Mouse (Mus musculus) erythroblast, embryonic 14.5 days (primary cell): ENCODE results near the gene Rexo1. TPM values are rescaled to one million over a fixed set of nuclear protein-coding genes. Genes with fewer than 3 reads are reported as not detected.

Experiments
- H3K27me3 ChIP-seq: 2 replicates; pipeline ENCODE4 v1.6.1; 2012; ENCODE audit warnings: inconsistent platforms; ENCODE audit not compliant: control insufficient read depth
- H3K36me3 ChIP-seq: 2 replicates; pipeline ENCODE4 v1.6.1; 2012; ENCODE audit warnings: mild to moderate bottlenecking, inconsistent platforms; ENCODE audit not compliant: control insufficient read depth
- H3K4me1 ChIP-seq: 2 replicates; pipeline ENCODE4 v1.6.1; 2012; ENCODE audit warnings: inconsistent platforms; ENCODE audit not compliant: control insufficient read depth
- H3K4me3 ChIP-seq: replicated peaks from 2 replicates; pipeline ENCODE3; 2012; ENCODE audit warnings: moderate library complexity, mild to moderate bottlenecking, inconsistent platforms
- H3K9me3 ChIP-seq: 2 replicates; pipeline ENCODE4 v1.6.1; 2012; ENCODE audit warnings: low read length, inconsistent platforms, mixed read lengths; ENCODE audit not compliant: control insufficient read depth
- GATA1 ChIP-seq: IDR thresholded peaks from 2 replicates; pipeline ENCODE4 v1.6.1; 2012; ENCODE audit warnings: low read length, inconsistent platforms, mixed read lengths
- TAL1 ChIP-seq: IDR thresholded peaks from 3 replicates; pipeline ENCODE4 v1.6.1; 2012; ENCODE audit warnings: low read length, inconsistent platforms, mixed read lengths
- polyA plus RNA-seq: library from polyadenylated mRNA; stranded (reverse); fragments of >175 nt; gene quantifications from 2 replicates; pipeline ENCODE4 v1.2.3, GENCODE M21; 2012

Gene Rexo1
- polyA plus RNA-seq, 1 experiment = 15.5 TPM

- peak overlapping the region; percentile 96 for H3K4me3 ChIP-seq
- no peaks in the 10 kb centered on the region for H3K9me3 ChIP-seq
- H3K36me3 ChIP-seq = peaks cover 51% of the 10 kb centered on the region
- H3K27me3 ChIP-seq = no peaks in the 10 kb centered on the region
- H3K4me1 ChIP-seq = peaks cover 93% of the 10 kb centered on the region
- TF ChIP-seq GATA1 (no peak), TAL1 (no peak)
Measured at GRCm38 (mm10) chr10:80575925-80576324, 14.6 kb upstream of the Rexo1 start.

- TF ChIP-seq TAL1 (no peak), GATA1 (no peak)
- Histone ChIP-seq H3K4me3 (peak overlapping the region; percentile 96), H3K27me3 (no peaks in the 10 kb centered on the region), H3K9me3 (no peaks in the 10 kb centered on the region), H3K4me1 (peaks cover 97% of the 10 kb centered on the region), H3K36me3 (peaks cover 58% of the 10 kb centered on the region)
Measured at GRCm38 (mm10) chr10:80574896-80575295, 13.5 kb upstream of the Rexo1 start.

GRCm38 (mm10) chr10:80573944-80574343 lies 12.6 kb upstream of the Rexo1 start:
- Histone ChIP-seq H3K36me3 (peaks cover 66% of the 10 kb centered on the region), H3K27me3 (no peaks in the 10 kb centered on the region), H3K9me3 (no peaks in the 10 kb centered on the region), H3K4me1 (peaks cover 97% of the 10 kb centered on the region), H3K4me3 (peak overlapping the region; percentile 96)
- TF ChIP-seq GATA1 (peak; percentile 29; the same call in 1 of the 2 replicates), TAL1 (no peak)

DNA sequence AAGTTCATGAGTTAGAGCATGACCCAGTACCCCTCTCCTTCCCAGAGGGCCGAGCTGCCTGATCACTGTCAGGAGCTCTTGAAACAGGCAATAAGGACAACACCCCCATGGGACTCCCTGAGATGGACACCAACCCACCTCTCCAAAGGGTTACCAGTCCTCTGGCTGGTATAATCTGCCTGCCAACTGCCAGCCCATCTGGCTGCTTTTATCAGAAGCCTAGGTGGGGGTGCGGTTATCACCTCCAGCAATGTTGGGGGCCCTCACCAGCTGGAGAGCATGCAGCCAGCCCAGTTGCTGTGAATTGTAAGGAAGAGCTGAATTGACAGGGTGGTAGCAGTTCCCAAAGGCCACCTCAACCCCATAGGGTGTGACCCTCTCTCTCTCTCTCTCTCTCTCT lies 11.1 kb upstream of the Rexo1 start:
- H3K36me3 ChIP-seq = peaks cover 81% of the 10 kb centered on the region
- no peaks in the 10 kb centered on the region for H3K27me3 ChIP-seq
- H3K4me1 ChIP-seq = peaks cover 96% of the 10 kb centered on the region
- TF ChIP-seq GATA1 = peak; percentile 85
- TF ChIP-seq TAL1 = peak; percentile 73
- H3K9me3 ChIP-seq = no peaks in the 10 kb centered on the region
- H3K4me3 ChIP-seq = peak overlapping the region; percentile 96

GRCm38 (mm10) chr10:80570871-80571836 lies 9.8 kb upstream of the Rexo1 start:
- peak overlapping the region; percentile 96 for H3K4me3 ChIP-seq
- H3K36me3 ChIP-seq = peaks cover 94% of the 10 kb centered on the region
- H3K4me1 ChIP-seq = peaks cover 99% of the 10 kb centered on the region
- H3K27me3 ChIP-seq = no peaks in the 10 kb centered on the region
- TF ChIP-seq GATA1 (no peak), TAL1 (no peak)
- H3K9me3 ChIP-seq = no peaks in the 10 kb centered on the region

DNA sequence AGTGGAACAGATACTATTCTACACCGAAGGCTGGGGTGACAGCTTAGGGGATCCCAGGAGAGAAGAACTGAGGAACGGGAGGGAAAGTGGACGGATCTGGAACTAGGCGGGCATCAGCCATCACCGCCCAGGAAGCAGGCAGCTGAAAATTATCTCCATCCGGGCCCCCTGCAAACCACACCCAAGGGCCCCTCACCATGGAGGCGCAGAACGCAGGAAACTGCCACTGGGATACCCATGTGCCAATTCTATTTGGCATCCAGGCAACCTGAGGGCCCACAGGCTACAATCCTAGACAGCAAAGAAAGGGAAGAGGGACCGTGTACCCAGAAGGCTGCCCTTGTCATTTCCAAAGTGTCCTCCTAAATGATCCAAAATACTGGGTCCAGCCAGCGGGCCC lies 9.1 kb upstream of the Rexo1 start:
- TF ChIP-seq GATA1 (no peak), TAL1 (no peak)
- Histone ChIP-seq H3K36me3 (peaks cover 96% of the 10 kb centered on the region), H3K4me1 (peaks cover 96% of the 10 kb centered on the region), H3K9me3 (no peaks in the 10 kb centered on the region), H3K27me3 (no peaks in the 10 kb centered on the region), H3K4me3 (peak overlapping the region; percentile 96)

GRCm38 (mm10) chr10:80569664-80570066 lies 8.3 kb upstream of the Rexo1 start:
- Histone ChIP-seq H3K4me3 (peak overlapping the region; percentile 96), H3K4me1 (peaks cover 89% of the 10 kb centered on the region), H3K9me3 (no peaks in the 10 kb centered on the region), H3K36me3 (peaks cover 96% of the 10 kb centered on the region), H3K27me3 (no peaks in the 10 kb centered on the region)
- TF ChIP-seq GATA1 = no peak

DNA sequence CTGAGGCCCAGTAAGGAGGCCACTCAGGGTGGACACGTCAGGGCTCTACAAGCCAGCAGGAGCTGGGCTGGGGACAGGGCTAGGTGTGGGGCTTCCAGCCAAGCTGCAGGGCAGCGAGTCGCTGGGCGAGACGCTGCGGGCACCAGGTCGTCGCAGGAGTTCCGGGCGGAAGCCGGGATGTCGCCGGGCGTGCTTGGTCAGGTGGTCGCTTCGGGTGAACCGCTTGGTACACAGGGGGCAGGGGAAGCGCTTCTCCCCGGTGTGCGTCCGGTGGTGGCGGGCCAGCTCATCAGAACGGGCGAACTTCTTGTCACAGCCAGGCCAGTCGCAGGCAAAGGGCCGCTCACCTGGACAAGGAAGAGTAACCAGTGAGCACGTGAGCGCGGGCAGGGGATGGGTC lies 7.5 kb upstream of the Rexo1 start:
- Histone ChIP-seq H3K27me3 (no peaks in the 10 kb centered on the region), H3K36me3 (peaks cover 96% of the 10 kb centered on the region), H3K4me1 (peaks cover 82% of the 10 kb centered on the region), H3K9me3 (no peaks in the 10 kb centered on the region), H3K4me3 (peak overlapping the region; percentile 96)
- TF ChIP-seq GATA1 (no peak), TAL1 (no peak)

DNA sequence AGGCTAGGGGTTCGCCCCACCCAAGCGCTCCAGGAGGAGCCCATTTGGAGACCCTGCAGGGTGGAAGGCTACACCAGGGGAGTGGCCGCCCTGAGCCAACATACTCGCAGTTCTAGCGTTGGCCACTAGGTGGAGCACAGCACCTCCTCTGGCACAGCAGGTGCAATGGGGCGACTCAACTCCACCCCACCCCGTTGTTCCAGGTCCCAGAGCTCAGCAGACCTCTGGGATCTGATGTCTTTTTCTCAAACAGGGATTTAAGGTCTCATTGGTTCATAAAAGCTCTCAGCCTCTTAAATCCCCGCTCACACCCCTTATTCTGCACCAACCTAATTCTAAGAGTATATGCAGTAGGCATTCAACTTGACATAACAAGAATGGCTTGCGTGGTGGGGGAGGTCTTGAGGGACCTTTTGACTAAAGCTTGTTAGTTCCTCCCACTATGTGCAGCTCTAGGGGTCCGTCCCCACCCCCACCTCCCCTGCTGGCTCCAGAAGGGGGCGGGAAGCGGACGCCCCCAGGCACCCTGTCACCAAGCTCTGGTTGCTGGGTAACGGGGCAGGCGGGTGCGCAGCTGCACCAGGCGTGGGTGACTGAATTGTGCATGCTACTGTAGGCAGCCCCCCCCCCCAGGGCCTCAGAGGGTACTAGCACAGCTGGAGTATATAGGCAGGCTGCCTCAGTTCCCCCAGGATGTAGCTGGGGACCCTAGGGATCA lies 5.2 kb upstream of the Rexo1 start:
- Histone ChIP-seq H3K4me1 (peaks cover 78% of the 10 kb centered on the region), H3K36me3 (peaks cover 79% of the 10 kb centered on the region)

More for the DNA sequence above, 5.2 kb upstream of the Rexo1 start:
- Histone ChIP-seq H3K9me3 (no peaks in the 10 kb centered on the region), H3K4me3 (no peak overlapping the region), H3K27me3 (no peaks in the 10 kb centered on the region)
- TF ChIP-seq TAL1 (no peak), GATA1 (no peak)
